Mouse (Mus musculus): ENCODE measurements around the gene Scgn.

DNA sequence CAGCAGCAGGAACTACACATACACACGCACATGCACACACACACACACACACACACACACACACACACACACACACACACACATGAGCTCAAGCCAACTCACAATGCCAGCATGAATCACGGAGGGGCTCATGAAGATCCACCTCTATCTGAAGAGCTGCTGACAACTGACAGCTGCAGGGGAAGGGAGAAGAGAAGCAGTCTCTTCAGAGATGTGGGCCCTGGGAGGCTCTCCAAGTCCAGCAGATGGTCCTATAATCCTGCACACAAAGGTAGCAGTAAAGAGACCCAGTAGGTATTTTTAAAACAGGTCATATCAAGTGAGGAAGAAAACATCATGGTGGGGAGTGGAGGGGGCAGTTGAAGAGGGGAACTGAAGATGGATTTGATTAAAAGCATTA is 7.8 kb upstream of the Scgn start:
- TF ChIP-seq CTCF (IDR thresholded peaks at IDR 0.05; ENCODE audit: borderline replicate concordance, insufficient read depth, low read length) = no peak
- no peak for TF ChIP-seq POLR2A (IDR thresholded peaks at IDR 0.05; ENCODE audit: low read depth, low read length)

Measured in embryonic fibroblast, embryonic 13.5 days (primary cell).